Mouse (Mus musculus) neural tube, embryonic 13.5 days (tissue): ENCODE measurements around the gene Gm10309. TPM values are rescaled to one million over a fixed set of nuclear protein-coding genes. Genes with fewer than 3 reads are reported as not detected.

ENCODE experiments used
- ATAC-seq: fragments of 200-750 bp; cut with Nextera tagmentation; 2 replicates; pipeline ENCODE4 v1.8.0; 2017; ENCODE audit warnings: low read depth, mild to moderate bottlenecking, moderate TSS enrichment, moderate library complexity
- H3K27ac ChIP-seq: fragments of 300-500 bp; sonication (generic); replicated peaks from 2 replicates; pipeline ENCODE4 v1.5.1; 2015; ENCODE audit warnings: moderate library complexity, mild to moderate bottlenecking, inconsistent platforms
- H3K27me3 ChIP-seq: fragments of 300-500 bp; sonication (generic); 2 replicates; pipeline ENCODE4 v1.6.1; 2015; ENCODE audit warnings: mild to moderate bottlenecking, inconsistent platforms
- H3K36me3 ChIP-seq: fragments of 300-500 bp; sonication (generic); 2 replicates; pipeline ENCODE4 v1.6.1; 2015; ENCODE audit warnings: mild to moderate bottlenecking, inconsistent platforms
- H3K4me1 ChIP-seq: fragments of 300-500 bp; sonication (generic); replicated peaks from 2 replicates; pipeline ENCODE4 v1.6.1; 2015; ENCODE audit warnings: inconsistent platforms
- H3K4me2 ChIP-seq: fragments of 300-500 bp; sonication (generic); 2 replicates; pipeline ENCODE4 v1.6.1; 2015; ENCODE audit warnings: inconsistent platforms, mild to moderate bottlenecking, moderate library complexity
- H3K4me3 ChIP-seq: fragments of 300-500 bp; sonication (generic); 2 replicates; pipeline ENCODE4 v1.5.1; 2015; ENCODE audit warnings: mild to moderate bottlenecking, inconsistent platforms
- H3K9ac ChIP-seq: fragments of 300-500 bp; sonication (generic); 2 replicates; pipeline ENCODE4 v1.6.1; 2015; ENCODE audit warnings: moderate library complexity, mild to moderate bottlenecking, inconsistent platforms
- H3K9me3 ChIP-seq: fragments of 300-500 bp; sonication (generic); 2 replicates; pipeline ENCODE4 v1.6.1; 2016; ENCODE audit warnings: inconsistent platforms
- WGBS: fragments of 180-500 bp; shearing (Covaris S2); methylation state at CpG from one replicate; pipeline ENCODE4 v1.1.7; 2015; 5-methylcytosine and 5-hydroxymethylcytosine counted together
- polyA plus RNA-seq: library from polyadenylated mRNA; unstranded; fragments of >200 nt; fragmentation: Nextera tagmentation; extraction: Ambion mirVana; gene quantifications from 2 replicates; pipeline ENCODE4 v1.2.1, GENCODE M21; 2015

Gm10309 gene
- polyA plus RNA-seq, 1 experiment from 2014 or later: 0.46 TPM

DNA sequence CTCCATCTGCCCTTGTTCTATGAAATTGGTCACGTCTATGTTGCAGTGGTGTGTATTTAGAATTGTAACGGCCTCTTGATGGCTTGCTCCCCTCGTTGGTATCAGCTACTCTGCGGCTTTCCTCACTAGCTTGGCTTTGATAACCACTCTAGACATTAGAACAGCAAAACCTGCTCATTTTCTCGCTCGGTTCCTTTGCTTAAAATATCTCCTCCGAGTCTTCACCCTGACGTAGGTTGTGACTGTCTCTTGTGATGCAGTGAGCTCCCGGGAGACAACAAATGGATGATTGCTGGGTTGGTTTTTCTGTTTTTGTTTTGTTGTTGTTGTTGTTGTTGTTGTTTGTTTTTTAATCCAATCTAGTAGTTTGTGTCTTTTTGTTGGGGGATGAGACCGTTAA, 24.0 kb upstream of the Gm10309 start:
- WGBS: 84% methylated on average over 10 of the region's 10 CpGs
- no peaks in the 10 kb centered on the region for H3K9me3 ChIP-seq
- no peak overlapping the region for H3K9ac ChIP-seq
- H3K27ac ChIP-seq: no peak overlapping the region
- H3K27me3 ChIP-seq: no peaks in the 10 kb centered on the region
- H3K4me2 ChIP-seq: no peak overlapping the region
- ATAC-seq: no peak
- peaks cover 15% of the 10 kb centered on the region for H3K4me1 ChIP-seq
- H3K36me3 ChIP-seq: no peaks in the 10 kb centered on the region
- H3K4me3 ChIP-seq: no peak overlapping the region

GRCm38 (mm10) chr17:86527298-86527697, 22.3 kb upstream of the Gm10309 start:
- WGBS: 96% methylated on average over 5 of the region's 5 CpGs
- H3K4me1 ChIP-seq: peaks cover 2% of the 10 kb centered on the region

GRCm38 (mm10) chr17:86526016-86526415, 21.0 kb upstream of the Gm10309 start:
- ATAC-seq: no peak
- no peak overlapping the region for H3K4me3 ChIP-seq
- 85% methylated on average over 7 of the region's 7 CpGs for WGBS

More at GRCm38 (mm10) chr17:86527298-86527697, 22.3 kb upstream of the Gm10309 start:
- no peak for ATAC-seq
- Histone ChIP-seq H3K4me2 (no peak overlapping the region), H3K36me3 (no peaks in the 10 kb centered on the region), H3K27me3 (no peaks in the 10 kb centered on the region), H3K9ac (no peak overlapping the region), H3K9me3 (no peaks in the 10 kb centered on the region), H3K27ac (no peak overlapping the region), H3K4me3 (no peak overlapping the region)

DNA sequence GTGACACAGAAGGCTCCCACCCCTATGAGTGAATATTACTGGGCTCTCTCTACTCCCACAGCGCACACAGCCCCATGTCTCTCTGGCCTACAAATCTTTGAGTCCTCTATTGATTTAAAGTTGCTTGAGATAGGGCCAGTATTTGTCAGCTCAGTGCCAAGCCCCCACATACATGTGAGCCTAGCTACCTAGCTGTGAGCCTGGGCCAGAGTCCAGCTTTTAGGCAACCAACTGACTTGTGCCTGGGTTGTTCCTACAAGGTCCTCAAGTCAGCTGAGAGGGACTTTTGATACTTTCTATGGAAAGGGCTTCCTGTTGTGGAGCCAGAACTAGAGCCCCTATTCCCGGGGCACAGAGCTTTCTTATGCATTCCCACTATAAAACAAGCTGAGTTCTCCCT, 20.0 kb upstream of the Gm10309 start:
- Histone ChIP-seq H3K27ac (no peak overlapping the region), H3K9me3 (no peaks in the 10 kb centered on the region), H3K36me3 (no peaks in the 10 kb centered on the region), H3K4me2 (no peak overlapping the region), H3K4me1 (no peaks in the 10 kb centered on the region), H3K9ac (no peak overlapping the region), H3K27me3 (no peaks in the 10 kb centered on the region), H3K4me3 (no peak overlapping the region)
- ATAC-seq: no peak
- 97% methylated on average over 2 of the region's 2 CpGs for WGBS

More at GRCm38 (mm10) chr17:86526016-86526415, 21.0 kb upstream of the Gm10309 start:
- Histone ChIP-seq H3K9me3 (no peaks in the 10 kb centered on the region), H3K36me3 (no peaks in the 10 kb centered on the region), H3K27me3 (no peaks in the 10 kb centered on the region), H3K4me1 (no peaks in the 10 kb centered on the region), H3K4me2 (no peak overlapping the region), H3K27ac (no peak overlapping the region), H3K9ac (no peak overlapping the region)

- Histone ChIP-seq H3K27me3 (no peaks in the 10 kb centered on the region), H3K9ac (no peak overlapping the region), H3K4me2 (no peak overlapping the region), H3K36me3 (no peaks in the 10 kb centered on the region), H3K27ac (no peak overlapping the region), H3K9me3 (no peaks in the 10 kb centered on the region), H3K4me1 (no peaks in the 10 kb centered on the region), H3K4me3 (no peak overlapping the region)
- ATAC-seq: no peak
- 94% methylated on average over 10 of the region's 10 CpGs for WGBS
Observed at GRCm38 (mm10) chr17:86523843-86524242, 18.8 kb upstream of the Gm10309 start.

- WGBS: 83% methylated on average over 3 of the region's 3 CpGs
- Histone ChIP-seq H3K4me1 (no peaks in the 10 kb centered on the region), H3K4me3 (no peak overlapping the region), H3K9me3 (no peaks in the 10 kb centered on the region), H3K4me2 (no peak overlapping the region), H3K27ac (no peak overlapping the region), H3K27me3 (no peaks in the 10 kb centered on the region), H3K9ac (no peak overlapping the region), H3K36me3 (no peaks in the 10 kb centered on the region)
- no peak for ATAC-seq
Observed at GRCm38 (mm10) chr17:86523374-86523773, 18.3 kb upstream of the Gm10309 start.

DNA sequence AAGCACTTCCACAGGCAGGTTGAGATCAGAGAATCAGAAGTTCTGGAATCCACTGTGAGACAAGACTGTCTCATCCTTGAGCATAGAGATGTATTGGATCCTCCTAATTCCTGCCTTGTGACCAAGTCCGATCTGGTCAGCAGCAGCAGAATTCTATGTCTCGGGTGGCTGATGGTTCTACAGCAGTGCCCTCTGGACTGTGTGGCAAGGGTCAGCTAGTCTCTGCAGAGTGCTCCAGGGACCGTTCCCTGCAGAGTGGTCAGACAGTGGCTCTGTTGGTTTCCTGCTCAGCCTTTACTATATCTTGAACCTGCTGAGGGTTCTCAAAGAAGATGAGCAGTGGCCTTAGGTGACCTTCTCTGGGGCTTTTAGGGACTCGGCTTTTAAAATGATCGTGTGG, 17.6 kb upstream of the Gm10309 start:
- WGBS: 94% methylated on average over 5 of the region's 5 CpGs
- Histone ChIP-seq H3K4me2 (no peak overlapping the region), H3K27ac (no peak overlapping the region), H3K9me3 (no peaks in the 10 kb centered on the region), H3K4me3 (no peak overlapping the region), H3K4me1 (no peaks in the 10 kb centered on the region), H3K36me3 (no peaks in the 10 kb centered on the region), H3K27me3 (no peaks in the 10 kb centered on the region), H3K9ac (no peak overlapping the region)
- no peak for ATAC-seq

DNA sequence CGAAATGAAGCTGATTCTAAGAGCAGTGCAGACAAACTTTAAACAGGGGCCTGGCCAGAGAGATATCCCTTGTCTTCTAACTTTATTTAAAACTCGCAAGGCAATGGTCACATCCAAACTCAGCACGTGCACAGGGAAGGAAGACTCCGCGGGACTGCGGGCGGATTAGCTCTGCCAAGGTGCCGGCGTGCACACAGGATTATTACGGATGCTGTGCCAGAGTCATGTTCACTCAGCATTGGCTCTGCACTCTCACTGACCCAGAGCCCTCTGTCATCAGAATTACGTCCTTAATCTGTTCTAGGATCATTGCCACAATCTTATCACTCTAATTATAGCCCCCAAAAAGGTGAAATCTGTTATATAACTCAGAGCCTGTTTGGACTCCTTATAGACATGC, 16.2 kb upstream of the Gm10309 start:
- Histone ChIP-seq H3K36me3 (no peaks in the 10 kb centered on the region), H3K4me2 (no peak overlapping the region), H3K9ac (no peak overlapping the region), H3K4me3 (no peak overlapping the region), H3K9me3 (no peaks in the 10 kb centered on the region), H3K27me3 (no peaks in the 10 kb centered on the region), H3K4me1 (no peaks in the 10 kb centered on the region), H3K27ac (no peak overlapping the region)
- WGBS: 95% methylated on average over 11 of the region's 11 CpGs
- no peak for ATAC-seq

DNA sequence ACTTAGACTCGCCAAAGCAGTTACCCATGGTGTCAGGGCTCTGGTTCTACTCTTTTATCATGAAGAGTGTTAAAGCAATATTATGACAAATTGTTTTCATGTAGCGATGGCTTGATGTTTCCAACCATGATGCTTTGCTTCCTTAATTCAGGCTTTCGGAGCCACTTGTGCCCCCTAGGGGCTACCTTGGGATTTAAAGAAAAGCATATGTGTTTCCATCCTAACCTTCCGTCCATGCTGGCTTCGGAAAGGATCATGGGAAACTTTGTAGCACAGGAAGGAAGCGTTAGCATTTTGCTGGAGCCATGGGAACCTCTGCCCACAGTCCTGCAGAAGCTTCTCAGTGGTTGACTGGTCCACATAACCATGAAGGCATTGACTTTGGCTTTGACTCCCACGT, 13.6 kb upstream of the Gm10309 start:
- no peak overlapping the region for H3K4me3 ChIP-seq
- H3K4me2 ChIP-seq: no peak overlapping the region
- H3K36me3 ChIP-seq: no peaks in the 10 kb centered on the region
- H3K9me3 ChIP-seq: no peaks in the 10 kb centered on the region
- no peak overlapping the region for H3K9ac ChIP-seq
- no peaks in the 10 kb centered on the region for H3K4me1 ChIP-seq
- WGBS: 83% methylated on average over 7 of the region's 7 CpGs
- H3K27me3 ChIP-seq: no peaks in the 10 kb centered on the region
- H3K27ac ChIP-seq: no peak overlapping the region
- ATAC-seq: no peak

DNA sequence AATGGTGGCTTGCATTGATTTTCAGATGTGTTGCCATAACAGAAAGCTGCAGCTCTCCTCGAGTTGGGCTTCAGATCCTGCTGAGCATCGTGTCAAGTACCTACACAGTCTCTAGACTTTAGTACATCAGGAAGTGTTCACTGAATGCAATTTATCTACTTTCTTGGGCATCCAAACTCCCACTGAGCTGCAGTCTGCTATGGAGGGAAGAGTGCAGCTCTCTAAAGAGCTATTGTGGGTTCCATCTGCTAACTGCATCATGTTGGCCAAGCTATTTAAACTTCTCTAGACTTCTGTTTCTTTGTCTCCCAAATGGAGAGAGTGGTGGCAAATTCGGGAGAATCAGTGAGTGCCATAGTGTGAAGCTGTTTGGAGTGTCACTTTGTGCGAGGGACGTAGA, 11.6 kb upstream of the Gm10309 start:
- H3K4me1 ChIP-seq: no peaks in the 10 kb centered on the region
- H3K4me3 ChIP-seq: no peak overlapping the region
- H3K27me3 ChIP-seq: no peaks in the 10 kb centered on the region
- H3K9me3 ChIP-seq: no peaks in the 10 kb centered on the region
- H3K36me3 ChIP-seq: no peaks in the 10 kb centered on the region
- H3K4me2 ChIP-seq: no peak overlapping the region
- WGBS: 84% methylated on average over 5 of the region's 5 CpGs
- no peak overlapping the region for H3K27ac ChIP-seq
- H3K9ac ChIP-seq: no peak overlapping the region
- ATAC-seq: no peak

DNA sequence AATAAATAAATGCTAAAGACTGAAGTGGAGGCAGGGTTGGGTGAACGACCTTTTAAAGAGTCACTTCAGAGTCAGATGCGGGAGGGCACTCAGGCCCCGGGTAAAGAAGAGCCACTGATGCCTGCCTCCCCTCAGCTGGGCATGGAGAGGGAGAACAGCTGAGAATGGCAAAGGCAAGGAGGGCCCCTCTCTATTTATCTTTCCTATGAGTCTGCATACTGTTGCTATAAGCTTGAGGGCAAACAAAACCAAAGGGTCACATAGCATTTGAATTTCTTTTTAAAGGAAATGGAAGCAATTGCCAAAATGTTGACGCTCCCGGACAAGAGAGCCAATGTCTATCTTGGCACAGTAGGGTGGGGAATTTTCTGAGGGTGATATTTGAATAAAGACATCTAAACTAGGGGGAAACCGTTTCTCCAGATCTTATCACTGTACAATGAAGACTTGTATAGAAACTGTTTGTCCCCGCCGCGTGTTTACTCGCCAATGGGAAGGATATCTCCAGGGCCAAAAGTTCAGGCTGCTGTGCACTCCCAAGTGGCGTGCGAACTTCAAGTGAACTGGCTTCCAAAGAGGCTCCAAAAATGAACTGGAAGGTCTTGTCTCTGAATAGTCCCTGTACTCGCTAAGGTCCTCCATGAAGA, 10.1 kb upstream of the Gm10309 start:
- WGBS: 79% methylated on average over 13 of the region's 13 CpGs
- no peak overlapping the region for H3K4me2 ChIP-seq
- H3K36me3 ChIP-seq: no peaks in the 10 kb centered on the region
- no peak overlapping the region for H3K4me3 ChIP-seq
- H3K27ac ChIP-seq: no peak overlapping the region
- no peaks in the 10 kb centered on the region for H3K27me3 ChIP-seq
- no peaks in the 10 kb centered on the region for H3K4me1 ChIP-seq
- H3K9ac ChIP-seq: no peak overlapping the region
- H3K9me3 ChIP-seq: no peaks in the 10 kb centered on the region
- ATAC-seq: no peak

- H3K9ac ChIP-seq: no peak overlapping the region
- 73% methylated on average over 5 of the region's 5 CpGs for WGBS
- H3K9me3 ChIP-seq: no peaks in the 10 kb centered on the region
- H3K4me1 ChIP-seq: peaks cover 3% of the 10 kb centered on the region; the same call in 1 of the 2 replicates
- H3K27ac ChIP-seq: no peak overlapping the region
- H3K4me2 ChIP-seq: no peak overlapping the region
- ATAC-seq: no peak
- H3K4me3 ChIP-seq: no peak overlapping the region
- no peaks in the 10 kb centered on the region for H3K27me3 ChIP-seq
- H3K36me3 ChIP-seq: no peaks in the 10 kb centered on the region
Observed at GRCm38 (mm10) chr17:86509871-86510270, 4.8 kb upstream of the Gm10309 start.

DNA sequence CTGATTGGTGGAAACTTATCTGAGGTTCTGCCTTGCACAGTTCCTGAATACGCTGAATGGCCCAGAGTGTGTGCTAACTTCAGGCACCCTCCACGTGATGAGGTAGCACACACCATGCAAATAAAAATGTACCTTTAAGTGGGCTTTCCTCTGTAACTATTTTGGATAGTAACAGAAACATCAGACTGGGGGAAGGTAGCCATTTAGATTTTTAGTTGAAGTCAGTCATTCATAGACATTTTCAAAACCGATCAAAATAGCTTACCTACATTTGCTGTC, 3.1 kb upstream of the Gm10309 start:
- no peak overlapping the region for H3K4me3 ChIP-seq
- no peak for ATAC-seq
- H3K9me3 ChIP-seq: no peaks in the 10 kb centered on the region
- no peak overlapping the region for H3K9ac ChIP-seq
- no peak overlapping the region for H3K4me2 ChIP-seq
- H3K27me3 ChIP-seq: no peaks in the 10 kb centered on the region
- peaks cover 3% of the 10 kb centered on the region; the same call in 1 of the 2 replicates for H3K4me1 ChIP-seq
- H3K27ac ChIP-seq: no peak overlapping the region
- no peaks in the 10 kb centered on the region for H3K36me3 ChIP-seq
- 94% methylated on average over 3 of the region's 3 CpGs for WGBS
